Mouse (Mus musculus) liver, embryonic 11.5 days (tissue): Measurements from ENCODE around the gene Sugt1. TPM values are rescaled to one million over a fixed set of nuclear protein-coding genes. Genes with fewer than 3 reads are reported as not detected.

Source experiments
- ATAC-seq: fragments of 200-750 bp; cut with Nextera tagmentation; replicated peaks from 2 replicates; pipeline ENCODE4 v1.8.0; 2017; ENCODE audit warnings: moderate number of reproducible peaks, mild to moderate bottlenecking, moderate TSS enrichment, moderate library complexity; ENCODE audit not compliant: low FRiP score
- DNase-seq: peaks from one replicate; pipeline ENCODE4 v3.0.0-alpha.2; 2017; ENCODE audit warnings: low spot score
- H3K27ac ChIP-seq: fragments of 300-500 bp; sonication (generic); 2 replicates; pipeline ENCODE4 v1.5.1; 2014; ENCODE audit warnings: mild to moderate bottlenecking, low read depth, low read length, control low read depth
- H3K27me3 ChIP-seq: fragments of 300-500 bp; sonication (generic); replicated peaks from 2 replicates; pipeline ENCODE4 v1.6.1; 2014; ENCODE audit warnings: low read length, mixed read lengths; ENCODE audit not compliant: control insufficient read depth, insufficient read depth
- H3K36me3 ChIP-seq: fragments of 300-500 bp; sonication (generic); 2 replicates; pipeline ENCODE4 v1.6.1; 2014; ENCODE audit warnings: mild to moderate bottlenecking, low read length, moderate library complexity, mixed read lengths; ENCODE audit not compliant: control insufficient read depth, insufficient read depth
- H3K4me1 ChIP-seq: fragments of 300-500 bp; sonication (generic); replicated peaks from 2 replicates; pipeline ENCODE4 v1.6.1; 2014; ENCODE audit warnings: low read length, mixed read lengths; ENCODE audit not compliant: control insufficient read depth, insufficient read depth
- H3K4me2 ChIP-seq: fragments of 300-500 bp; sonication (generic); 2 replicates; pipeline ENCODE4 v1.6.1; 2014; ENCODE audit warnings: mild to moderate bottlenecking, control low read depth, moderate library complexity
- H3K4me3 ChIP-seq: fragments of 300-500 bp; sonication (generic); 2 replicates; pipeline ENCODE4 v1.5.1; 2014; ENCODE audit warnings: low read depth, low read length, control low read depth
- H3K9ac ChIP-seq: fragments of 300-500 bp; sonication (generic); 2 replicates; pipeline ENCODE4 v1.6.1; 2014; ENCODE audit warnings: low read depth, low read length, control low read depth
- H3K9me3 ChIP-seq: fragments of 300-500 bp; sonication (generic); 2 replicates; pipeline ENCODE4 v1.6.1; 2016; ENCODE audit warnings: low read length, inconsistent platforms, mixed read lengths; ENCODE audit not compliant: control insufficient read depth
- WGBS: fragments of 180-500 bp; shearing (Covaris S2); extraction: QIAGEN DNeasy Blood & Tissue Kit; methylation state at CpG from one replicate; pipeline ENCODE4 v1.1.7; 2014; 5-methylcytosine and 5-hydroxymethylcytosine counted together
- microRNA-seq: library from miRNA; unstranded; fragments of <30 nt; microRNA quantifications from one replicate; pipeline ENCODE4, GENCODE M21; 2017; ENCODE audit warnings: borderline number of aligned reads
- polyA plus RNA-seq: library from polyadenylated mRNA; unstranded; fragments of >200 nt; fragmentation: Nextera tagmentation; extraction: Ambion mirVana; gene quantifications from 2 replicates; pipeline ENCODE4 v1.2.1, GENCODE M21; 2014

Gene Sugt1
- polyA plus RNA-seq, 1 experiment from 2014 or later = 95.5 TPM

DNA sequence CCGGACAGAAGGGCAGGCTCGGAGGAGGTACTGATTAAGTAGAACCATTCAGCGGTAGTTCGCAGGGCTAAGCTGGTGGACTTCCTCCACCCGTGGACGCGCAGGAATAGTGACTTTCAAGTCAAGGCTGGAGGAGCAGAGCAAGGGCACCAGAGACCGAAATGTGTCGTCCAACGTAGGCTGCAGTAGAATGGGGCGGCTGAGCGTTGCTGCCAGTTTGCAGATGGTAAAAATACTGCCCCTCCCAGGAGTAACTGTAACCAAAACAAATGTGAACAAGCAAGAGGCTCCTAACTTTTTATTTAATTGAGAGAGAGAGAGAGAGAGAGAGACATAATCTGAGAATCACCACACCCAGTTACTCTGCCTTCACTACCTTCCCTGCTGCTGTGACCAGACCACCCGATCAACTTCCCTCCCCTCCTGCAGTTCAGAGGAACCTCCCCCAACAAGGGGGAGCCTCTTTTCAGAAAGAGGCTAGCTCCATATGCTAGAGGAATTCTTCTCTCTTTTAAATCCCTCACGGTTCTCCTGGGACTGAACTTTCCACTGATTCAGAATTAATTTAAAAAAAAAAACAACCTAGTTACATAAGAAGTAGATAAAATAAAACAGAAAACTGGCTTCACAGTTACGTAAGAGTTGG is 89.7 kb downstream of the Sugt1 start:
- Histone ChIP-seq H3K4me1 (no peaks in the 10 kb centered on the region), H3K4me2 (no peak overlapping the region), H3K9me3 (no peaks in the 10 kb centered on the region), H3K4me3 (no peak overlapping the region), H3K36me3 (no peaks in the 10 kb centered on the region), H3K9ac (no peak overlapping the region), H3K27ac (no peak overlapping the region), H3K27me3 (no peaks in the 10 kb centered on the region; the same call in 1 of the 2 replicates)
- DNase-seq (no peak), ATAC-seq (no peak)
- 55% methylated on average over 15 of the region's 15 CpGs for WGBS

DNA sequence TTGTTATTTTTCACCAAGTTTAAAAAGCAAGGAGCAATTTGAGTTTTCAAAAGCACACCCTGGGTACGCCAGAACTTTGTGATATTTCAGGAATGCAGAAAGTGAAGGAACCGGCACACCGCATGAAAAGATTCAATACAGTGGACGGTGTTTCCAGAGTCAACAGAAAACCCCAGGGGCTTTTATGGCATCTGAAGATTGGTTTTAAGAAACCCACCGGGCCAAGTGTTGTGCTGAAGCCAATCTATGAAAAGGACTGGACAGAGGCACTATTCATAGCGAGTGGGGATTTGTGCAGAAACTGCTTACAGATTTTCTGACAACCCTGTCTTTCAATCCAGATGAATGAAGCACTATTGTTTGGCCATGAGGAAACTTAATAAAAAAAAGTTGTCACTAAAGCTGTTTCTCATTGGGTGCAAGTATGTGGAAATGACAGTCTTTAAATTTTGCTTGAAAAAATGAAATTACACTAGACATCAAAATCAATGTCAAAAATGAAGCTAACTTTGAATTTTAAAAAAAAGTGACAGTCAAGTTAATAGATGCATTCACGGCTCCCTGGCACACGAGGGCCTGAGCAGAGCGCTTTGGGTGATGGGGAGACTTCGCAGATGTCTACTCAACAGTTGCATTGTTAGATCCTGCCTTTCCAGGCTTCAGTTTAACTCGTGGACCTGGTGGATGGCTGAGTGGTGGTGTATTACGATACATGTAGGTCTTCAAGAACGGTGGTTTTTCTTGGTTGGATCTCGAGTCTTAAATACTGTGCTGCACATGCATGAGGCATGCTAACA is 90.6 kb downstream of the Sugt1 start:
- H3K4me3 ChIP-seq = no peak overlapping the region
- H3K4me1 ChIP-seq = no peaks in the 10 kb centered on the region
- no peak overlapping the region for H3K9ac ChIP-seq
- no peak for ATAC-seq
- no peak overlapping the region for H3K27ac ChIP-seq
- no peaks in the 10 kb centered on the region for H3K36me3 ChIP-seq
- H3K9me3 ChIP-seq = no peaks in the 10 kb centered on the region
- no peaks in the 10 kb centered on the region; the same call in 1 of the 2 replicates for H3K27me3 ChIP-seq
- 76% methylated on average over 14 of the region's 14 CpGs for WGBS
- no peak overlapping the region for H3K4me2 ChIP-seq
- DNase-seq = no peak

DNA sequence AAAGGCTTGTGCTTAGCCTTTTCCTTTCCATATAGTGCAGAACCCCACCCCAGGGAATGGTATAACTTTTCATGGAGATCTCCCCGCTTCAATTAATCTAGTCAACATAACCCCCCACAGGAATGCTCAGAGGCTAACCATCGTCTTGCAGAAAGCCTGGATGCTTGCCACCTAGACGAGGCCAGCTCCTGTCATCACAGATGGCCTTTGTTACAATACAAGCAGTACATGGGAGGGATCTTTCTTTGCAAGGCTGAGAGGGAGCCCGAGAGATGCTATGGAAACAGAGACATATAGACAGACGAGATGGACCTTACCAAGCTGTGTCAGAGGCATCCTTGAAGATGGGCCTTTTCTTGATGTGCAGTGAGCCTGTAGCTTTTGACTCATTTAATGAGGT is 93.2 kb downstream of the Sugt1 start:
- DNase-seq = no peak
- H3K4me1 ChIP-seq = no peaks in the 10 kb centered on the region

More for the DNA sequence above, 93.2 kb downstream of the Sugt1 start:
- H3K9ac ChIP-seq = no peak overlapping the region
- H3K27me3 ChIP-seq = no peaks in the 10 kb centered on the region; the same call in 1 of the 2 replicates
- no peaks in the 10 kb centered on the region for H3K36me3 ChIP-seq
- no peaks in the 10 kb centered on the region for H3K9me3 ChIP-seq
- no peak overlapping the region for H3K27ac ChIP-seq
- no peak overlapping the region for H3K4me2 ChIP-seq
- ATAC-seq = no peak
- 68% methylated on average over 5 of the region's 5 CpGs for WGBS
- no peak overlapping the region for H3K4me3 ChIP-seq

Small RNA genes within 50 kb of the gene (microRNA-seq; reads per million reads assigned to microRNA genes)
- not detected for gene Gm27857

Other genes with a start within 250 kb of the Sugt1 start
- gene Naa16, start 196.9 kb upstream of the Sugt1 start, polyA plus RNA-seq = 59.8 and 61.6 TPM in 2 replicates
- gene Mtrf1, start 189.9 kb upstream of the Sugt1 start, polyA plus RNA-seq = 9.1 and 12.2 TPM in 2 replicates
- 8.1 and 9.0 TPM in 2 replicates for gene Kbtbd7, start 161.2 kb upstream of the Sugt1 start, polyA plus RNA-seq
- gene Kbtbd6, start 135.9 kb upstream of the Sugt1 start, polyA plus RNA-seq = 4.1 and 4.3 TPM in 2 replicates
- gene Elf1, start 106.5 kb upstream of the Sugt1 start, polyA plus RNA-seq = 22.7 and 25.3 TPM in 2 replicates
- gene Wbp4, start 106.2 kb upstream of the Sugt1 start, polyA plus RNA-seq = 35.8 and 38.7 TPM in 2 replicates
- 0.37 TPM in 1 of 2 replicates, not detected in the other for gene Cnmd, start 74.5 kb downstream of the Sugt1 start, polyA plus RNA-seq
- gene Pcdh8, start 183.6 kb downstream of the Sugt1 start, polyA plus RNA-seq = 0.12 and 0.21 TPM in 2 replicates